Mouse (Mus musculus): Measurements from ENCODE around the gene Tomm20l. TPM values are rescaled to one million over a fixed set of nuclear protein-coding genes. Genes with fewer than 3 reads are reported as not detected.

Tomm20l gene
- polyA plus RNA-seq, 1 experiment, result not detected

DNA sequence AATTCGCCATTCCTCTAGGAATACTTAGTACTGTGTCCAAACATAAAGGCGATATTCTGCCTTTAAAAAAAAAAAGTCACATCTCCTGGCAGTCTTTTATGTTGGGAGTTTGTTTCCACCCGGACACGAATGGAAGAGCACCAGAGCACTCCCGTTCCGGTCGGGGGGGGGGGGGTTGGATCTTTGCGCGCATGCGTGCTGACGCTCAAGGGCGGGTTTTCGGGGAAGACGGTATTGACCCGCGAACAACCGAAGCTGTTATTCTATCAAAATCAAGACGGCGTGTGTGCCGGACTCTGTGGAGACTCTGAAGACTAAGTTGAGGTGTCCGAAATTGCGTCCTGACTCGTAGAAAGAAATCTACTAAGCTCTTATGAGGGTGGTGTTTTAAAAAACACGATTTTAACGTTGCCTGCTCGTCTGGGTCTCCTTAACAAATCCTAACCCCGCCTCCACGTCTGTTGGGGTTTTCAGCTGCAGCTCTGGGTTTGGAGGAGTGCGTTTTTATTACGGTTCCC lies 25.8 kb downstream of the Tomm20l start:
- H3K27ac ChIP-seq (ENCODE audit: insufficient read depth, low read depth, low read length), result peak overlapping the region; percentile 8; the same call in 1 of the 2 replicates
- H3K36me3 ChIP-seq (ENCODE audit: control insufficient read depth, insufficient read depth, low read length), result no peaks in the 10 kb centered on the region
- no peaks in the 10 kb centered on the region for H3K27me3 ChIP-seq (replicated peaks; ENCODE audit: control insufficient read depth, insufficient read depth, low read length)
- peak; percentile 86 for DNase-seq
- peaks cover 6% of the 10 kb centered on the region; the same call in 1 of the 2 replicates for H3K4me1 ChIP-seq (ENCODE audit: control insufficient read depth, insufficient read depth, low read length)
- whole genome bisulfite sequencing, result under 1% methylated on average over 30 of the region's 30 CpGs
- H3K4me3 ChIP-seq (ENCODE audit: insufficient read depth, low read depth, low read length), result peak overlapping the region; percentile 66
- TF ChIP-seq POLR2A (IDR thresholded peaks at IDR 0.05; ENCODE audit: low read depth, low read length), result no peak
- no peak for TF ChIP-seq CTCF (conservative IDR thresholded peaks at IDR 0.05; ENCODE audit: insufficient read depth, insufficient read length, low read depth, low read length)

DNA sequence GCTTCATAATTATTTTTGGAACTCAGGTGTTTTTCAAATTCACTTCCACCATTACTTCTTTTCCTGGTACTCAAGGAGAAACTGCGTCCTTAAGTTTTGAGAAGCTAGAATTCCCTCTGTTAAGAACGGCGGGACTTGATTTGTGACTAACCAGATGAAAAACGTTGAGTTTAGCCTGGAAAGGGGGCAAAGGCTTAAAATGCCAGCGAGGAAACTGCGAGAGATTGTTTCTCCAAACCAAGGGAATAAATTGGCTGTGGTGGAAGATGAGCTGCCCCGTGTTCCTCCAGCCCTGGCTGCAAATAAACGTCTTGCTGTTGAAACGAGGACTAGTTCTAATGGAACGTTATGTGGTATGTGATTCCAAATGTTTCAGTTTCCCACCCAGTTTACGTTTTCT lies 26.5 kb downstream of the Tomm20l start:
- Histone ChIP-seq H3K4me3 (ENCODE audit: insufficient read depth, low read depth, low read length) (peak overlapping the region; percentile 38), H3K36me3 (ENCODE audit: control insufficient read depth, insufficient read depth, low read length) (no peaks in the 10 kb centered on the region; the same call in 1 of the 2 replicates), H3K27me3 (replicated peaks; ENCODE audit: control insufficient read depth, insufficient read depth, low read length) (no peaks in the 10 kb centered on the region), H3K4me1 (ENCODE audit: control insufficient read depth, insufficient read depth, low read length) (peaks cover 6% of the 10 kb centered on the region; the same call in 1 of the 2 replicates), H3K27ac (ENCODE audit: insufficient read depth, low read depth, low read length) (no peak overlapping the region)
- no peak for DNase-seq
- 2% methylated on average over 11 of the region's 11 CpGs for WGBS
- no peak for TF ChIP-seq POLR2A (IDR thresholded peaks at IDR 0.05; ENCODE audit: low read depth, low read length)
- TF ChIP-seq CTCF (conservative IDR thresholded peaks at IDR 0.05; ENCODE audit: insufficient read depth, insufficient read length, low read depth, low read length), result no peak

DNA sequence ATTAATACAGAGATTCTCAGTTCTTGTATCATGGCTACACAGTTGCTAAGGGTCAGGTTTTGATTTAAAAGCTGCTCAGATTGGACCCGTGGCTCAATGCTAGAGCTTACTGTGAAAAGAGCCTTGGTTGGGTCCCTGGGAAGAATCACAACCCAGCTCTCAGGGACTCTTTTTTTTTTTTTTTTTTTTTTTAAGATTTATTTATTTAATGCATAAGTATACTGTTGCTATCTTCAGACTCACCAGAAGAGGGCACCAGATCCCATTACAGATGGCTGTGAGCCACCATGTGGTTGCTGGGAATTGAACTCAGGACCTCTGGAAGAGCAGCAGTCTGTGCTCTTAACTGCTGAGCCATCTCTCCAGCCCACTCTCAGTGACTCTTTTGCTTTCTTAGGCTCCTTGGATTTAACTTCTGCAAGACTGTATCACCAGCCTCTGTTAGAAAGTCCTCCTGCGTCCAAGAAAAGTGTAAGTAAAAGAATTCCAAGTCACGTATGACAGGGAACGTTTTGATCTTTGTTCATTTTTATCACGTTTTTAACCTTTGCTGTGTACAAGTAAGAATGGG lies 28.1 kb downstream of the Tomm20l start:
- no peak overlapping the region for H3K27ac ChIP-seq (ENCODE audit: insufficient read depth, low read depth, low read length)
- H3K4me3 ChIP-seq (ENCODE audit: insufficient read depth, low read depth, low read length), result no peak overlapping the region
- H3K36me3 ChIP-seq (ENCODE audit: control insufficient read depth, insufficient read depth, low read length), result no peaks in the 10 kb centered on the region; the same call in 1 of the 2 replicates
- H3K27me3 ChIP-seq (replicated peaks; ENCODE audit: control insufficient read depth, insufficient read depth, low read length), result no peaks in the 10 kb centered on the region
- TF ChIP-seq CTCF (conservative IDR thresholded peaks at IDR 0.05; ENCODE audit: insufficient read depth, insufficient read length, low read depth, low read length) (0 out of 2 replicates have a peak, but pooled peaks have one; percentile 13), POLR2A (IDR thresholded peaks at IDR 0.05; ENCODE audit: low read depth, low read length) (no peak)
- DNase-seq, result no peak
- peaks cover 6% of the 10 kb centered on the region; the same call in 1 of the 2 replicates for H3K4me1 ChIP-seq (ENCODE audit: control insufficient read depth, insufficient read depth, low read length)
- WGBS, result 77% methylated on average over 5 of the region's 5 CpGs

DNA sequence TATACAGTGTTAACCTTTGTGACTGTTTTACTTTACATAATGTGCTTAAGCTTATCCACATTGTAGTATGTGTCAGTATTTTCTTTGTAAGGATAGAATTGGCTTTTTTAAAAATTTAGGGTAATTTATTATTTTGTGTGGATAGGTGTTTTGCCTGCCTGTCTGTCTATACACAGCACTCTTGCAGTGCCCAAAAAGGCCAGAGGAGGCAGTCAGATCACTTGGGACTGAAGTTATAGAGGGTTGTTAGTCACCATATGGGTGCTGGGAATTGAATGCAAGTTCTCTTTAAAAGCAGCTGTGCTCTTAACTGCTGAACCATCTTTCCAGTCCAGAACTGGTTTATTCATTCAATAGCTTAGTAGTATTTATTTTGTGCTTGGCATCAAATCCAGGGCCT lies 30.0 kb downstream of the Tomm20l start:
- H3K27me3 ChIP-seq (replicated peaks; ENCODE audit: control insufficient read depth, insufficient read depth, low read length), result no peaks in the 10 kb centered on the region
- H3K27ac ChIP-seq (ENCODE audit: insufficient read depth, low read depth, low read length), result no peak overlapping the region
- H3K4me1 ChIP-seq (ENCODE audit: control insufficient read depth, insufficient read depth, low read length), result peaks cover 3% of the 10 kb centered on the region; the same call in 1 of the 2 replicates
- TF ChIP-seq CTCF (conservative IDR thresholded peaks at IDR 0.05; ENCODE audit: insufficient read depth, insufficient read length, low read depth, low read length) (no peak), POLR2A (IDR thresholded peaks at IDR 0.05; ENCODE audit: low read depth, low read length) (no peak)
- no peak overlapping the region for H3K4me3 ChIP-seq (ENCODE audit: insufficient read depth, low read depth, low read length)
- DNase-seq, result no peak
- no peaks in the 10 kb centered on the region; the same call in 1 of the 2 replicates for H3K36me3 ChIP-seq (ENCODE audit: control insufficient read depth, insufficient read depth, low read length)

DNA sequence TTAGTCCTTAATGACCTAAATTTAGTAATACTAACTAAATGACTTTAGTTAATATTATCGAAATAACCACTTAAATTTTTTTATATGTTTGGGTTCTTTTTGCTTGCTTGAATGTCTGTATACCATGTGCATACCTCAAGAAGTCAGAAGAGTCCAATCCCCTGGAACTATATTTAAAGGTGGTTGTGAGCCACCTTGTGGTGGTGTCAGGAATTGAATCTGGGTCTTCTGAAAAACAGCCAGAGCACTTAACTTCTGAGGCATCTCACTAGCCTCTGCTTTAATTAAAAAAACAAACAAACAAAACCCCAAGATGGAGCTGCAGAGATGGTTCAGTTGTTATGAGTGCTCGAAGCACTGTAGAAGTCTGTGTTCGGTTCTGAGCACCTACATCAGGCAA lies 36.4 kb downstream of the Tomm20l start:
- H3K36me3 ChIP-seq (ENCODE audit: control insufficient read depth, insufficient read depth, low read length), result no peaks in the 10 kb centered on the region
- no peak overlapping the region for H3K4me3 ChIP-seq (ENCODE audit: insufficient read depth, low read depth, low read length)
- H3K27ac ChIP-seq (ENCODE audit: insufficient read depth, low read depth, low read length), result no peak overlapping the region
- no peaks in the 10 kb centered on the region for H3K27me3 ChIP-seq (replicated peaks; ENCODE audit: control insufficient read depth, insufficient read depth, low read length)
- WGBS, result 74% methylated on average over 3 of the region's 3 CpGs
- peak; percentile 54 for DNase-seq
- 0 out of 2 replicates have a peak, but pooled peaks have one; percentile 10 for TF ChIP-seq CTCF (conservative IDR thresholded peaks at IDR 0.05; ENCODE audit: insufficient read depth, insufficient read length, low read depth, low read length)
- no peak for TF ChIP-seq POLR2A (IDR thresholded peaks at IDR 0.05; ENCODE audit: low read depth, low read length)
- H3K4me1 ChIP-seq (ENCODE audit: control insufficient read depth, insufficient read depth, low read length), result no peaks in the 10 kb centered on the region

DNA sequence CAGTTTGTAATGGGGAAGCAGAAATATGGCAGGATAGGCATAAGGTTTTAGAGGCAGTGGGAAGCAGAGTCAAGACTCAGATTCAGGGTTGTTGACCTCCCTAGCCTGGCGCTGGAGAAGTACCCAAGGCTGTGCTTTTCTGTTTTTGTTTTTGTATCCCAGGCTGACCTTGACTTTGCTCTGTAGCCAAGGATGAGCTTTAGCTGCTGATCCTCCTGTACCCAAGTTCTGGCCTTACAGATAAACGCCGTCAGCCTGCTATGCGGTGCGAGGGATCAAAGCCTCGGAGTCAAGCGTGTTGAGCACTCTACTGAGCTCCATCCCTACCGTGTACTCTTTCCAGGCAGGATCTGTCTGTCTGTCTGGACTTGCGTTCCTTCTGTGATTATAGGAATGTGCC lies 37.6 kb downstream of the Tomm20l start:
- no peaks in the 10 kb centered on the region for H3K36me3 ChIP-seq (ENCODE audit: control insufficient read depth, insufficient read depth, low read length)
- no peak for DNase-seq
- H3K4me1 ChIP-seq (ENCODE audit: control insufficient read depth, insufficient read depth, low read length), result no peaks in the 10 kb centered on the region
- no peaks in the 10 kb centered on the region for H3K27me3 ChIP-seq (replicated peaks; ENCODE audit: control insufficient read depth, insufficient read depth, low read length)
- H3K27ac ChIP-seq (ENCODE audit: insufficient read depth, low read depth, low read length), result no peak overlapping the region
- 96% methylated on average over 9 of the region's 9 CpGs for WGBS
- no peak overlapping the region for H3K4me3 ChIP-seq (ENCODE audit: insufficient read depth, low read depth, low read length)
- TF ChIP-seq CTCF (conservative IDR thresholded peaks at IDR 0.05; ENCODE audit: insufficient read depth, insufficient read length, low read depth, low read length), result no peak
- TF ChIP-seq POLR2A (IDR thresholded peaks at IDR 0.05; ENCODE audit: low read depth, low read length), result no peak

DNA sequence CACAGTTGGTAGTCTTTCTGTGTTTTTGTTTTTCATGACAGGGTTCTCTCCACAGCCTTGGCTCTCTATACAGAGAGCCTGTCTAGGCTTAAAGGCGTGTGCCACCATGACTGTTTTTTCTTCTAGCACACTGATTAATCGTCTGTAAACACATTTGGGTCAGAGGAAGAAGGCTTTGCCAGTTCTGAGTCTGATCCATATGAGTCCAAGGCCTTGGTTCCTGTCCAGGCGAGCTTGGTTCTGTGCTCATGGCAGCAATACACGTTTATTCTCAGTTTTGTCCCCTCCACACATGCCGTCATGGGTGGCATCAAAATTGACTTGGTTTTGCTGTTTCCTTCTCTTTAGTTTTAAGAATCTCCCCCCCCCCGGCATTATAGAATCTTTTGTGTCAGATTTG lies 38.2 kb downstream of the Tomm20l start:
- H3K4me1 ChIP-seq (ENCODE audit: control insufficient read depth, insufficient read depth, low read length), result no peaks in the 10 kb centered on the region
- TF ChIP-seq CTCF (conservative IDR thresholded peaks at IDR 0.05; ENCODE audit: insufficient read depth, insufficient read length, low read depth, low read length), result no peak
- no peak for TF ChIP-seq POLR2A (IDR thresholded peaks at IDR 0.05; ENCODE audit: low read depth, low read length)
- no peaks in the 10 kb centered on the region for H3K27me3 ChIP-seq (replicated peaks; ENCODE audit: control insufficient read depth, insufficient read depth, low read length)
- no peak for DNase-seq
- no peak overlapping the region for H3K27ac ChIP-seq (ENCODE audit: insufficient read depth, low read depth, low read length)
- 89% methylated on average over 6 of the region's 6 CpGs for WGBS
- no peak overlapping the region for H3K4me3 ChIP-seq (ENCODE audit: insufficient read depth, low read depth, low read length)
- H3K36me3 ChIP-seq (ENCODE audit: control insufficient read depth, insufficient read depth, low read length), result no peaks in the 10 kb centered on the region
